21 mouse cellular contexts compared by ENCODE assay signal in genomic region chr15:81952310-81952709, GRCm38 (mm10). TPM values are rescaled to one million over a fixed set of nuclear protein-coding genes. Genes with fewer than 3 reads are reported as not detected.
DNase-seq lines count a peak whose midpoint lies in the region; ATAC-seq and TF ChIP-seq lines count a peak whose summit lies in the region.
"Had no signal": no experiment of that assay in that cellular context is flagged by ENCODE, and none has a peak within 500 bp of the region (broad histone marks: within the 10 kb centered on the region; RNA-seq: fewer than 3 reads in every experiment).

No protein-coding gene starts in this region.

- no peak overlapping the region for H3K9ac ChIP-seq in forebrain, postnatal 0 days
- no peak overlapping the region for H3K9ac ChIP-seq in forebrain, embryonic 15.5 days (replicated peaks)
- no peak overlapping the region for H3K9ac ChIP-seq in midbrain, postnatal 0 days (replicated peaks; ENCODE audit: low read length, poor library complexity, severe bottlenecking)
- H3K9ac ChIP-seq in midbrain, embryonic 15.5 days: no peak overlapping the region
- H3K9ac ChIP-seq in stomach, postnatal 0 days (ENCODE audit: low read length): no peak overlapping the region
- H3K9ac ChIP-seq: hindbrain, embryonic 13.5 days had no signal

- H3K9me3 ChIP-seq in forebrain, postnatal 0 days (ENCODE audit: low read length): no peaks in the 10 kb centered on the region
- no peaks in the 10 kb centered on the region for H3K9me3 ChIP-seq in forebrain, embryonic 15.5 days
- no peaks in the 10 kb centered on the region for H3K9me3 ChIP-seq in midbrain, postnatal 0 days (ENCODE audit: low read length)
- H3K9me3 ChIP-seq in midbrain, embryonic 15.5 days: no peaks in the 10 kb centered on the region
- no peaks in the 10 kb centered on the region for H3K9me3 ChIP-seq in stomach, postnatal 0 days (ENCODE audit: control insufficient read depth, low read length)
- H3K9me3 ChIP-seq: embryonic facial prominence, embryonic 10.5 days; G1E; hindbrain, embryonic 13.5 days had no signal

- TF ChIP-seq CTCF in forebrain, postnatal 0 days (IDR thresholded peaks at IDR 0.05; ENCODE audit: low read depth): peak; percentile 30
- TF ChIP-seq CTCF in layer of hippocampus, adult 2 months (conservative IDR thresholded peaks at IDR 0.05): peak; percentile 39
- TF ChIP-seq CTCF in midbrain, postnatal 0 days (IDR thresholded peaks at IDR 0.05): peak; percentile 27
- TF ChIP-seq CTCF in stomach, postnatal 0 days (IDR thresholded peaks at IDR 0.05; ENCODE audit: low read depth): 0 out of 2 replicates have a peak, but pooled peaks have one; percentile 3

- H3K27ac ChIP-seq in forebrain, postnatal 0 days (ENCODE audit: low read depth, low read length): no peak overlapping the region
- H3K27ac ChIP-seq in forebrain, embryonic 15.5 days (replicated peaks): no peak overlapping the region
- no peak overlapping the region for H3K27ac ChIP-seq in layer of hippocampus, adult 2 months
- no peak overlapping the region for H3K27ac ChIP-seq in midbrain, postnatal 0 days (ENCODE audit: low read depth, low read length)
- H3K27ac ChIP-seq in midbrain, embryonic 15.5 days: no peak overlapping the region
- no peak overlapping the region for H3K27ac ChIP-seq in stomach, postnatal 0 days (replicated peaks)
- H3K27ac ChIP-seq: embryonic facial prominence, embryonic 10.5 days; hindbrain, embryonic 13.5 days had no signal

- no peak for TF ChIP-seq EP300 in stomach, postnatal 0 days (optimal IDR thresholded peaks at IDR 0.05)

- no peaks in the 10 kb centered on the region for H3K4me1 ChIP-seq in forebrain, postnatal 0 days (ENCODE audit: insufficient read depth)
- peaks cover 4% of the 10 kb centered on the region; the same call in 1 of the 2 replicates for H3K4me1 ChIP-seq in forebrain, embryonic 15.5 days
- no peaks in the 10 kb centered on the region for H3K4me1 ChIP-seq in midbrain, postnatal 0 days (ENCODE audit: insufficient read depth, low read length)
- no peaks in the 10 kb centered on the region for H3K4me1 ChIP-seq in midbrain, embryonic 15.5 days
- H3K4me1 ChIP-seq in stomach, postnatal 0 days (replicated peaks; ENCODE audit: control insufficient read depth, insufficient read depth): no peaks in the 10 kb centered on the region
- H3K4me1 ChIP-seq: hindbrain, embryonic 13.5 days had no signal

- no peak for ATAC-seq in forebrain, postnatal 0 days
- ATAC-seq in forebrain, embryonic 15.5 days (replicated peaks): no peak
- no peak for ATAC-seq in midbrain, postnatal 0 days (ENCODE audit: low FRiP score)
- ATAC-seq in midbrain, embryonic 15.5 days (replicated peaks): no peak
- ATAC-seq in stomach, postnatal 0 days (ENCODE audit: low FRiP score, low TSS enrichment): no peak
- ATAC-seq: forebrain, embryonic 16.5 days had no signal

- DNase-seq in forebrain, postnatal 0 days: no peak
- DNase-seq in layer of hippocampus, adult 2 months (ENCODE audit: low spot score in 2 of 2): no peak
- no peak for DNase-seq in layer of hippocampus, postnatal 10 days (ENCODE audit: low spot score in 2 of 2)
- no peak for DNase-seq in midbrain, postnatal 0 days (ENCODE audit: low spot score)
- no peak for DNase-seq in stomach, postnatal 0 days (ENCODE audit: low spot score)
- no peak for DNase-seq in kidney, adult 11 months
- DNase-seq: adrenal gland, adult 8-10 months; adrenal gland, postnatal 36 days; cerebellum, postnatal 10 days; gastrocnemius, postnatal 14 days; heart, postnatal 10 days had no signal

- H3K27me3 ChIP-seq in forebrain, postnatal 0 days (ENCODE audit: insufficient read depth, low read length): no peaks in the 10 kb centered on the region
- H3K27me3 ChIP-seq in forebrain, embryonic 15.5 days: no peaks in the 10 kb centered on the region
- H3K27me3 ChIP-seq in midbrain, postnatal 0 days (ENCODE audit: insufficient read depth, low read length): no peaks in the 10 kb centered on the region
- no peaks in the 10 kb centered on the region for H3K27me3 ChIP-seq in midbrain, embryonic 15.5 days (replicated peaks)
- no peaks in the 10 kb centered on the region for H3K27me3 ChIP-seq in stomach, postnatal 0 days (ENCODE audit: control insufficient read depth, insufficient read depth, low read length)
- H3K27me3 ChIP-seq: hindbrain, embryonic 13.5 days had no signal

- H3K36me3 ChIP-seq in forebrain, postnatal 0 days (ENCODE audit: insufficient read depth): peaks cover 76% of the 10 kb centered on the region
- H3K36me3 ChIP-seq in forebrain, embryonic 15.5 days: peaks cover 39% of the 10 kb centered on the region
- H3K36me3 ChIP-seq in midbrain, postnatal 0 days (ENCODE audit: insufficient read depth, low read length): peaks cover 66% of the 10 kb centered on the region
- peaks cover 34% of the 10 kb centered on the region for H3K36me3 ChIP-seq in midbrain, embryonic 15.5 days (replicated peaks)
- H3K36me3 ChIP-seq in stomach, postnatal 0 days (ENCODE audit: control insufficient read depth, insufficient read depth, low read length): peaks cover 5% of the 10 kb centered on the region

- WGBS in forebrain, postnatal 0 days: 81% methylated on average over 4 of the region's 4 CpGs
- WGBS in forebrain, embryonic 15.5 days: 90% methylated on average over 4 of the region's 4 CpGs
- WGBS in midbrain, postnatal 0 days: 60% methylated on average over 4 of the region's 4 CpGs
- WGBS in midbrain, embryonic 15.5 days: 93% methylated on average over 4 of the region's 4 CpGs
- WGBS in stomach, postnatal 0 days: 86% methylated on average over 4 of the region's 4 CpGs

- H3K4me3 ChIP-seq in forebrain, postnatal 0 days (ENCODE audit: low read depth, low read length): no peak overlapping the region
- no peak overlapping the region for H3K4me3 ChIP-seq in forebrain, embryonic 15.5 days
- H3K4me3 ChIP-seq in layer of hippocampus, adult 2 months: no peak overlapping the region
- no peak overlapping the region for H3K4me3 ChIP-seq in midbrain, postnatal 0 days (ENCODE audit: low read depth, low read length)
- H3K4me3 ChIP-seq in midbrain, embryonic 15.5 days: no peak overlapping the region
- no peak overlapping the region for H3K4me3 ChIP-seq in stomach, postnatal 0 days (ENCODE audit: low read depth, low read length)
- H3K4me3 ChIP-seq: embryonic facial prominence, embryonic 10.5 days; hindbrain, embryonic 13.5 days had no signal

- no peak overlapping the region for H3K4me2 ChIP-seq in forebrain, postnatal 0 days (ENCODE audit: low read depth)
- no peak overlapping the region for H3K4me2 ChIP-seq in forebrain, embryonic 15.5 days (replicated peaks)
- no peak overlapping the region for H3K4me2 ChIP-seq in midbrain, postnatal 0 days (ENCODE audit: low read depth, low read length, poor library complexity, severe bottlenecking)
- no peak overlapping the region for H3K4me2 ChIP-seq in midbrain, embryonic 15.5 days
- no peak overlapping the region for H3K4me2 ChIP-seq in stomach, postnatal 0 days (replicated peaks; ENCODE audit: low read depth)
- H3K4me2 ChIP-seq: hindbrain, embryonic 13.5 days had no signal

RNA-seq across cellular contexts. Expression of gene Pmm1, which starts 8.4 kb away (rescaled TPM):
- 162 and 181 TPM in 2 replicates for total RNA-seq in forebrain, postnatal 0 days (2014; rRNA removed)
- 132 and 140 TPM in 2 replicates for polyA plus RNA-seq in forebrain, postnatal 0 days (2015; fragmentation: Nextera tagmentation; extraction: Ambion mirVana)
- 82.5 and 84.5 TPM in 2 replicates for polyA plus RNA-seq in forebrain, embryonic 15.5 days (2015; fragmentation: Nextera tagmentation; extraction: Ambion mirVana)
- 100 to 1,000 TPM; 214 to 224 TPM for total RNA-seq in layer of hippocampus, adult 2 months (2021)
- 100 to 1,000 TPM; 176 to 189 TPM for total RNA-seq in layer of hippocampus, postnatal 10 days (2021)
- total RNA-seq in midbrain, postnatal 0 days (2014; rRNA removed): 157 and 172 TPM in 2 replicates
- 122 and 134 TPM in 2 replicates for polyA plus RNA-seq in midbrain, postnatal 0 days (2015; fragmentation: Nextera tagmentation; extraction: Ambion mirVana)
- 84.3 and 89.9 TPM in 2 replicates for polyA plus RNA-seq in midbrain, embryonic 15.5 days (2015; fragmentation: Nextera tagmentation; extraction: Ambion mirVana)
- 32.2 and 35.8 TPM in 2 replicates for polyA plus RNA-seq in stomach, postnatal 0 days (2015; fragmentation: Nextera tagmentation; extraction: Ambion mirVana)

RNA-seq across cellular contexts. Expression of gene Csdc2, which starts 15.8 kb away (rescaled TPM):
- 88.9 and 118 TPM in 2 replicates for total RNA-seq in forebrain, postnatal 0 days (2014; rRNA removed)
- polyA plus RNA-seq in forebrain, postnatal 0 days (2015; fragmentation: Nextera tagmentation; extraction: Ambion mirVana): 178 and 273 TPM in 2 replicates
- polyA plus RNA-seq in forebrain, embryonic 15.5 days (2015; fragmentation: Nextera tagmentation; extraction: Ambion mirVana): 130 and 133 TPM in 2 replicates
- total RNA-seq in layer of hippocampus, adult 2 months (2021): 10 to 100 TPM; 75.2 to 81.8 TPM
- total RNA-seq in layer of hippocampus, postnatal 10 days (2021): 100 to 1,000 TPM; 170 to 185 TPM
- 172 and 196 TPM in 2 replicates for total RNA-seq in midbrain, postnatal 0 days (2014; rRNA removed)
- 323 and 327 TPM in 2 replicates for polyA plus RNA-seq in midbrain, postnatal 0 days (2015; fragmentation: Nextera tagmentation; extraction: Ambion mirVana)
- polyA plus RNA-seq in midbrain, embryonic 15.5 days (2015; fragmentation: Nextera tagmentation; extraction: Ambion mirVana): 248 and 250 TPM in 2 replicates
- polyA plus RNA-seq in stomach, postnatal 0 days (2015; fragmentation: Nextera tagmentation; extraction: Ambion mirVana): 9.5 and 9.7 TPM in 2 replicates
- total RNA-seq: G1E; hematopoietic stem cell, adult 5-6 weeks had no signal
- polyA plus RNA-seq: G1E had no signal

RNA-seq across cellular contexts. Expression of gene Polr3h, which starts 26.3 kb away (rescaled TPM):
- 52.8 and 62.5 TPM in 2 replicates for total RNA-seq in forebrain, postnatal 0 days (2014; rRNA removed)
- polyA plus RNA-seq in forebrain, postnatal 0 days (2015; fragmentation: Nextera tagmentation; extraction: Ambion mirVana): 105 and 113 TPM in 2 replicates
- 89.8 and 91.2 TPM in 2 replicates for polyA plus RNA-seq in forebrain, embryonic 15.5 days (2015; fragmentation: Nextera tagmentation; extraction: Ambion mirVana)
- 10 to 100 TPM; 44.8 to 51.4 TPM for total RNA-seq in layer of hippocampus, adult 2 months (2021)
- 10 to 100 TPM; 50.9 to 52.8 TPM for total RNA-seq in layer of hippocampus, postnatal 10 days (2021)
- 46.5 and 49.5 TPM in 2 replicates for total RNA-seq in midbrain, postnatal 0 days (2014; rRNA removed)
- 77.0 and 80.3 TPM in 2 replicates for polyA plus RNA-seq in midbrain, postnatal 0 days (2015; fragmentation: Nextera tagmentation; extraction: Ambion mirVana)
- polyA plus RNA-seq in midbrain, embryonic 15.5 days (2015; fragmentation: Nextera tagmentation; extraction: Ambion mirVana): 81.5 and 83.1 TPM in 2 replicates
- polyA plus RNA-seq in stomach, postnatal 0 days (2015; fragmentation: Nextera tagmentation; extraction: Ambion mirVana): 65.6 and 66.4 TPM in 2 replicates

RNA-seq across cellular contexts. Expression of gene 1700029P11Rik, which starts 28.0 kb away (rescaled TPM):
- total RNA-seq in forebrain, postnatal 0 days (2014; rRNA removed): not detected in 2 replicates
- polyA plus RNA-seq in forebrain, postnatal 0 days (2015; fragmentation: Nextera tagmentation; extraction: Ambion mirVana): not detected in 2 replicates
- polyA plus RNA-seq in forebrain, embryonic 15.5 days (2015; fragmentation: Nextera tagmentation; extraction: Ambion mirVana): not detected in 2 replicates
- not detected for total RNA-seq in layer of hippocampus, adult 2 months (2021)
- not detected for total RNA-seq in layer of hippocampus, postnatal 10 days (2021)
- total RNA-seq in midbrain, postnatal 0 days (2014; rRNA removed): not detected in 2 replicates
- not detected in 2 replicates for polyA plus RNA-seq in midbrain, postnatal 0 days (2015; fragmentation: Nextera tagmentation; extraction: Ambion mirVana)
- not detected in 2 replicates for polyA plus RNA-seq in midbrain, embryonic 15.5 days (2015; fragmentation: Nextera tagmentation; extraction: Ambion mirVana)
- polyA plus RNA-seq in stomach, postnatal 0 days (2015; fragmentation: Nextera tagmentation; extraction: Ambion mirVana): not detected in 2 replicates
- total RNA-seq: adrenal gland, adult 8-10 months; adrenal gland, postnatal 36 days; G1E; gastrocnemius, adult 18-20 months; gastrocnemius, postnatal 14 days; heart, postnatal 10 days; hematopoietic stem cell, adult 5-6 weeks had no signal
- polyA plus RNA-seq: embryonic facial prominence, embryonic 10.5 days; embryonic facial prominence, embryonic 14.5 days; forebrain, embryonic 16.5 days; G1E; heart, embryonic 14.5 days; hindbrain, embryonic 13.5 days had no signal

RNA-seq across cellular contexts. Expression of gene Xrcc6, which starts 35.3 kb away (rescaled TPM):
- 28.4 and 34.8 TPM in 2 replicates for total RNA-seq in forebrain, postnatal 0 days (2014; rRNA removed)
- polyA plus RNA-seq in forebrain, postnatal 0 days (2015; fragmentation: Nextera tagmentation; extraction: Ambion mirVana): 25.6 and 29.5 TPM in 2 replicates
- 58.9 and 59.5 TPM in 2 replicates for polyA plus RNA-seq in forebrain, embryonic 15.5 days (2015; fragmentation: Nextera tagmentation; extraction: Ambion mirVana)
- total RNA-seq in layer of hippocampus, adult 2 months (2021): 10 to 100 TPM; 20.6 to 26.3 TPM
- 10 to 100 TPM; 25.5 to 36.2 TPM for total RNA-seq in layer of hippocampus, postnatal 10 days (2021)
- total RNA-seq in midbrain, postnatal 0 days (2014; rRNA removed): 25.6 and 28.3 TPM in 2 replicates
- polyA plus RNA-seq in midbrain, postnatal 0 days (2015; fragmentation: Nextera tagmentation; extraction: Ambion mirVana): 23.2 and 28.2 TPM in 2 replicates
- 43.1 and 46.7 TPM in 2 replicates for polyA plus RNA-seq in midbrain, embryonic 15.5 days (2015; fragmentation: Nextera tagmentation; extraction: Ambion mirVana)
- 30.4 and 31.2 TPM in 2 replicates for polyA plus RNA-seq in stomach, postnatal 0 days (2015; fragmentation: Nextera tagmentation; extraction: Ambion mirVana)

Comparison
In these comparisons a context has a peak if more than half of its experiments do, and no peak if none do; other contexts are left out.
1. RNA of gene Csdc2, which starts 15.8 kb away (polyA plus RNA-seq): 323 to 327 TPM in midbrain, postnatal 0 days, 178 to 273 TPM in forebrain, postnatal 0 days, 248 to 250 TPM in midbrain, embryonic 15.5 days and 130 to 133 TPM in forebrain, embryonic 15.5 days; 9.5 to 9.7 TPM in stomach, postnatal 0 days; every median in the first group is over 10 times any median in the second.
2. Peak in every context shown above with its lines, with median percentiles within 50 percentile points of each other: CTCF ChIP-seq.